Mouse (Mus musculus) liver, embryonic 12.5 days (tissue): ENCODE results near the gene Eps8. TPM values are rescaled to one million over a fixed set of nuclear protein-coding genes. Genes with fewer than 3 reads are reported as not detected.
A peak's percentile ranks its signal among the peaks of the same experiment; 100 is the strongest.
"Not testable (repeated sequence)": the region's sequence is repeated elsewhere in the genome, so short reads cannot be mapped to it uniquely, and the experiment has no call there.

Experiments used
- ATAC-seq: fragments of 200-750 bp; cut with Nextera tagmentation; 2 replicates; pipeline ENCODE4 v1.8.0; 2017; ENCODE audit warnings: moderate number of reproducible peaks, mild to moderate bottlenecking, moderate library complexity
- H3K27ac ChIP-seq: fragments of 300-500 bp; sonication (generic); 2 replicates; pipeline ENCODE4 v1.5.1; 2016; ENCODE audit warnings: mild to moderate bottlenecking
- H3K27me3 ChIP-seq: fragments of 300-500 bp; sonication (generic); replicated peaks from 2 replicates; pipeline ENCODE4 v1.6.1; 2016; ENCODE audit warnings: mild to moderate bottlenecking, moderate library complexity
- H3K36me3 ChIP-seq: fragments of 300-500 bp; sonication (generic); 2 replicates; pipeline ENCODE4 v1.6.1; 2016; ENCODE audit warnings: mild to moderate bottlenecking, moderate library complexity
- H3K4me1 ChIP-seq: fragments of 300-500 bp; sonication (generic); 2 replicates; pipeline ENCODE4 v1.6.1; 2016
- H3K4me2 ChIP-seq: fragments of 300-500 bp; sonication (generic); 2 replicates; pipeline ENCODE4 v1.6.1; 2016; ENCODE audit warnings: mild to moderate bottlenecking, moderate library complexity
- H3K4me3 ChIP-seq: fragments of 300-500 bp; sonication (generic); 2 replicates; pipeline ENCODE4 v1.5.1; 2016; ENCODE audit warnings: mild to moderate bottlenecking, moderate library complexity
- H3K9ac ChIP-seq: fragments of 300-500 bp; sonication (generic); 2 replicates; pipeline ENCODE4 v1.6.1; 2016; ENCODE audit warnings: mild to moderate bottlenecking, moderate library complexity
- H3K9me3 ChIP-seq: fragments of 300-500 bp; sonication (generic); replicated peaks from 2 replicates; pipeline ENCODE4 v1.6.1; 2016; ENCODE audit warnings: mild to moderate bottlenecking, moderate library complexity
- WGBS: fragments of 180-500 bp; shearing (Covaris S2); methylation state at CpG from one replicate; pipeline ENCODE4 v1.1.7; 2016; ENCODE audit not compliant: insufficient replicate concordance; 5-methylcytosine and 5-hydroxymethylcytosine counted together
- polyA plus RNA-seq: library from polyadenylated mRNA; unstranded; fragments of >200 nt; fragmentation: Nextera tagmentation; extraction: Ambion mirVana; gene quantifications from 2 replicates; pipeline ENCODE4 v1.2.1, GENCODE M21; 2016

The Eps8 gene
- polyA plus RNA-seq, 1 experiment from 2014 or later = 1.5 TPM

DNA sequence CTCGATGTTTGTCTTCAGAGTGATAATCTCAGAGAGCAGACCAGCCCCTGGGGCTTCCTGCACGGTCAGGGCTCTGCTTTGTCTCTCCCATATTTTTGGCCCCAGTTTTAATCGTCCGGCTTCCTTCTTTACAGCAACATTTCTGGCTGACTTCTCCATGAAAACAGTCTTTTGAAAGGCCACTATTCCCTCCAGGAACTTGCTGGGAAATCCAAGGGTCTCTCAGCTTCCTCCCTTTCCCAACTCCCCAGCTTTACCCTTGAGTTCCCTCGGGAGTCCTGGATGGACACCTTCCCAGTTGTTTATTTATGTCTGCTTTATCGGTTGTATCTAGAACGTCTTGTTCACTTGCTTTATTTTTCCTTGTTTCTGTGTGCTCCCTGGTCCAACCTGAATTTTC is 197.5 kb downstream of the Eps8 start:
- WGBS = 41% methylated on average over 7 of the region's 7 CpGs

GRCm38 (mm10) chr6:137456064-137456463 is 198.6 kb downstream of the Eps8 start:
- H3K4me2 ChIP-seq = no peak overlapping the region
- no peak overlapping the region for H3K4me3 ChIP-seq
- no peaks in the 10 kb centered on the region for H3K36me3 ChIP-seq
- H3K9me3 ChIP-seq = no peaks in the 10 kb centered on the region
- 0 out of 2 replicates have a peak, but pooled peaks cover 4% of the 10 kb centered on the region for H3K27me3 ChIP-seq
- 34% methylated on average over 7 of the region's 7 CpGs for WGBS
- peaks cover 4% of the 10 kb centered on the region; the same call in 1 of the 2 replicates for H3K4me1 ChIP-seq
- ATAC-seq = no peak
- H3K27ac ChIP-seq = no peak overlapping the region
- H3K9ac ChIP-seq = no peak overlapping the region

More for the DNA sequence above, 197.5 kb downstream of the Eps8 start:
- H3K9ac ChIP-seq = no peak overlapping the region
- H3K4me1 ChIP-seq = peaks cover 4% of the 10 kb centered on the region; the same call in 1 of the 2 replicates
- ATAC-seq = no peak
- no peaks in the 10 kb centered on the region for H3K36me3 ChIP-seq
- no peaks in the 10 kb centered on the region for H3K9me3 ChIP-seq
- H3K4me2 ChIP-seq = no peak overlapping the region
- H3K27ac ChIP-seq = no peak overlapping the region
- H3K4me3 ChIP-seq = no peak overlapping the region
- H3K27me3 ChIP-seq = 0 out of 2 replicates have a peak, but pooled peaks cover 4% of the 10 kb centered on the region

GRCm38 (mm10) chr6:137455537-137456041 is 199.1 kb downstream of the Eps8 start:
- Histone ChIP-seq H3K9ac (no peak overlapping the region), H3K4me2 (no peak overlapping the region), H3K4me3 (no peak overlapping the region), H3K4me1 (peaks cover 4% of the 10 kb centered on the region; the same call in 1 of the 2 replicates), H3K36me3 (no peaks in the 10 kb centered on the region), H3K9me3 (no peaks in the 10 kb centered on the region), H3K27ac (no peak overlapping the region), H3K27me3 (0 out of 2 replicates have a peak, but pooled peaks cover 4% of the 10 kb centered on the region)
- peak; percentile 47; the same call in 1 of the 2 replicates for ATAC-seq
- 19% methylated on average over 10 of the region's 10 CpGs for WGBS

DNA sequence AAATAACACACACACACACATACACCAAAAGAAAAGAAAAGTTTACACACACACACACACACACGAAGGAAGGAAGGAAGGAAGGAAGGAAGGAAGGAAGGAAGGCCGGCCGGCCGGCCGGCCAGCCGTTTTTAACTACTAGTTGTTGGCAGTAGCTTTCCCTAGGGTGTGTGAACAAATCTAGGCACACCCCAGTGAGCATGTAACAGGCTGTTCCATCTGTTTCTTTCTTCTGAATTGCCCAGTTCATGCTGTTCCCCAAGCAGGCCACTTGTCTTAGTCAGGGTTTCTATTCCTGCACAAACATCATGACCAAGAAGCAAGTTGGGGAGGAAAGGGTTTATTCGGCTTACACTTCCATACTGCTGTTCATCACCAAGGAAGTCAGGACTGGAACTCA is 208.6 kb downstream of the Eps8 start:
- ATAC-seq, H3K4me2 ChIP-seq, H3K9ac ChIP-seq, H3K9me3 ChIP-seq, H3K4me1 ChIP-seq, H3K27ac ChIP-seq, H3K4me3 ChIP-seq, H3K27me3 ChIP-seq, H3K36me3 ChIP-seq: not testable (repeated sequence)
- 48% methylated on average over 7 of the region's 7 CpGs for WGBS

- Histone ChIP-seq H3K27me3 (no peaks in the 10 kb centered on the region; the same call in 1 of the 2 replicates), H3K4me3 (no peak overlapping the region), H3K4me2 (no peak overlapping the region), H3K9ac (no peak overlapping the region), H3K9me3 (no peaks in the 10 kb centered on the region), H3K4me1 (no peaks in the 10 kb centered on the region), H3K27ac (no peak overlapping the region), H3K36me3 (no peaks in the 10 kb centered on the region)
- no peak for ATAC-seq
- WGBS = 75% methylated on average over 12 of the region's 12 CpGs
These were observed 211.6 kb downstream of the Eps8 start for GRCm38 (mm10) chr6:137443089-137443488.

DNA sequence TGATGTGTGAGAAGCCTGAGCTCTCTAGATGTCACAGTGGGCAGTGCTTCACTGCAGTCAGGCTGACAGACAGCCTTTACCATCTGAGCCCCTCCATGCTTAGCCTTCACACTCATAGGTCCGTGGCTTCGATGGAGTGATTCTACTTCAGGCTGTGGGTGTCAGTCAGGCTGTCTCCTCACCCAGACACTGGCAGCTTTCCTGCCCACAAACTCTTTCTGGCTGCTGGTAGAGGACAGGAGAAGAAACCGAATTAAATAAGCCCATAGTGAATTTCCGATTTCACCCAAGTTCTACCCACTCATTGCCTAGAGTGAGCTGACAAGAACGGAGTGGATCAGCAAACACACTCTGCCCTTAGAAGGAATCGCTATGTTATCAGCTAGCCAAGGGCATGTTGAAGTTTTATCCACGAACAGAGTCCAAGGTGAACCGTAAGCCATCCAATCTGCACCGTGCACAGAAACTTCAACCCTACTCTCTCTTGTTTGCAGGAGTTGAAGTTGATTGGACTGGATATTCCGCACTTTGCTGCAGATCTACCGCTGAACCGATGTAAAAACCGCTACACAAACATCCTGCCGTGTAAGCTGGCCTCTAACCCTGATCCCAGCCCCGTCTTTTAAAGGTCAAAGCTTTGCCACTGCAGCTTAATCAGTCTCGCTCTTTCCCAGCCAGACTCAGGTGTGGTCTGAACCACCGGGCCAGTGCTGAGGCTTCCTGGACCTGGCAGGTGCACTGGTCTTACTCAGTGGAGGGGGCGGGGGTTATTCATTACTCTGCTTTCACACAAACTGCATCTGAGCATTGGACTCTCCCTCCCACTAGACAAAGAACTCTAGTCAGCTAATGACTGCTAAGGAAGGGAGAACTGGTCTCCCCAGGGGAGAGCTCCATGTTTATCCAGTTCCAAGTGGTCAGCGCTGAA is 213.9 kb downstream of the Eps8 start:
- 68% methylated on average over 19 of the region's 19 CpGs for WGBS
- H3K36me3 ChIP-seq = no peaks in the 10 kb centered on the region
- H3K27ac ChIP-seq = no peak overlapping the region
- no peak overlapping the region for H3K9ac ChIP-seq
- no peaks in the 10 kb centered on the region; the same call in 1 of the 2 replicates for H3K27me3 ChIP-seq
- no peak overlapping the region for H3K4me2 ChIP-seq
- no peak for ATAC-seq
- H3K4me3 ChIP-seq = no peak overlapping the region
- H3K4me1 ChIP-seq = no peaks in the 10 kb centered on the region
- H3K9me3 ChIP-seq = no peaks in the 10 kb centered on the region

DNA sequence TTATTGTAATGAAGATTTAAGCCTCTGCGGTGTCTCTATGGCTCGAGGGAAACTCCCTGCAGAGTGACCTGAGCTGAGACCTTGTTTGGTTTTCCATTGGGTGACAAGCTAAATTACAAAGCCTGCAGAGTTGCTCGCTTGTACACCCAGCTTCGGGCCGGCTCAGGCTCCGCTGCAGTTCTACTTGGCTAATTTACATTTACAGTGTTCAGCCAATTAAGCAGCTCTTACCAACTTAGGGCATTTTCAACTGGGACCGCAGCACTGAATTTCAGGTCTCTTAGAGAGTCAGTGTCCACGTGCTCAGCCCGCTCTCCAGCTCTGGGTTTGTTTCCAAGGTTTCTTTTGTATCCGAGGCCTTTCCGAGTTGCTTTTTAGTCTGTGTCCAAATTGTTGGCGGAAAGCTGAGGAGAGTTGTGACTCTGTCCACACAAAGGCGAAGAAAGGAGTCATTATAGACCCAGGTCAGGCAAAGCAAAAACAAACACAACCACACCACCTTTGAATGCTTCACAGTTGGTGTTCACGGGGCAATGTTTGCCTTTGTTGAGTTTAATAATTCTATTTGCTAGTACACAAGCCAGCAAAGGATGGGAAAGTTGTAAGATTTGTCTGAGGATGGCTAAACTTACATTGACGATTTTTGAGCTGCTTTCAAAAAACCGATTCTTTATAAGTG is 216.6 kb downstream of the Eps8 start:
- Histone ChIP-seq H3K9me3 (no peaks in the 10 kb centered on the region), H3K4me1 (no peaks in the 10 kb centered on the region), H3K27me3 (no peaks in the 10 kb centered on the region; the same call in 1 of the 2 replicates), H3K4me3 (no peak overlapping the region), H3K27ac (no peak overlapping the region), H3K9ac (no peak overlapping the region), H3K4me2 (no peak overlapping the region), H3K36me3 (no peaks in the 10 kb centered on the region)
- WGBS = 66% methylated on average over 16 of the region's 16 CpGs
- no peak for ATAC-seq

DNA sequence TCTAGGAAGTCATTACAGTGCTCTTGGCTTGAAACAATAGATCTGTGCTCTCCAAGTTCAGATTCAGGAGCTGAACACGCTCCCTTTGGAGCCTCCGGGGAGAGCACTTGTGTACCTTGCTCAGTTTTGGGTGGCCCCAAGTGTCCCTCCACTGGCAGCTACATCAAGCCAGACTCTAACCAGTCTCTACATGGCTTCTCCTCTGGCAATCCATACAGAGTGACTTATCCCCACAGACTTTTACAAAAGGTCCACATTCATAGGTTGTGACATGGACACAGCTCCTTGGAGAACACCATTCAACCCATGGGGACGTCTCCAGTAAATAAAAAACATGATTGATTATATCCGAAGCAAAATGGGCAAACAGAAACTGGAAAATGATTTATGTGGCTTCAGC is 217.2 kb downstream of the Eps8 start:
- no peaks in the 10 kb centered on the region for H3K36me3 ChIP-seq
- H3K4me2 ChIP-seq = no peak overlapping the region
- H3K9ac ChIP-seq = no peak overlapping the region
- no peak overlapping the region for H3K4me3 ChIP-seq
- no peaks in the 10 kb centered on the region for H3K27me3 ChIP-seq
- no peaks in the 10 kb centered on the region for H3K9me3 ChIP-seq
- H3K27ac ChIP-seq = no peak overlapping the region
- 73% methylated on average over 4 of the region's 4 CpGs for WGBS
- H3K4me1 ChIP-seq = no peaks in the 10 kb centered on the region
- no peak for ATAC-seq

GRCm38 (mm10) chr6:137433521-137434137 is 221.0 kb downstream of the Eps8 start:
- WGBS = 59% methylated on average over 14 of the region's 14 CpGs
- Histone ChIP-seq H3K9ac (no peak overlapping the region), H3K9me3 (no peaks in the 10 kb centered on the region), H3K27me3 (no peaks in the 10 kb centered on the region), H3K36me3 (no peaks in the 10 kb centered on the region), H3K4me2 (no peak overlapping the region), H3K4me1 (no peaks in the 10 kb centered on the region), H3K27ac (no peak overlapping the region), H3K4me3 (no peak overlapping the region)
- ATAC-seq = no peak
